Mouse (Mus musculus) testis, postnatal 10 days (tissue): ENCODE results near the gene Itm2a.

Experiments
- DNase-seq: peaks from one replicate; pipeline ENCODE4 v3.0.0; 2021; ENCODE audit warnings: low spot score

The Itm2a gene

DNA sequence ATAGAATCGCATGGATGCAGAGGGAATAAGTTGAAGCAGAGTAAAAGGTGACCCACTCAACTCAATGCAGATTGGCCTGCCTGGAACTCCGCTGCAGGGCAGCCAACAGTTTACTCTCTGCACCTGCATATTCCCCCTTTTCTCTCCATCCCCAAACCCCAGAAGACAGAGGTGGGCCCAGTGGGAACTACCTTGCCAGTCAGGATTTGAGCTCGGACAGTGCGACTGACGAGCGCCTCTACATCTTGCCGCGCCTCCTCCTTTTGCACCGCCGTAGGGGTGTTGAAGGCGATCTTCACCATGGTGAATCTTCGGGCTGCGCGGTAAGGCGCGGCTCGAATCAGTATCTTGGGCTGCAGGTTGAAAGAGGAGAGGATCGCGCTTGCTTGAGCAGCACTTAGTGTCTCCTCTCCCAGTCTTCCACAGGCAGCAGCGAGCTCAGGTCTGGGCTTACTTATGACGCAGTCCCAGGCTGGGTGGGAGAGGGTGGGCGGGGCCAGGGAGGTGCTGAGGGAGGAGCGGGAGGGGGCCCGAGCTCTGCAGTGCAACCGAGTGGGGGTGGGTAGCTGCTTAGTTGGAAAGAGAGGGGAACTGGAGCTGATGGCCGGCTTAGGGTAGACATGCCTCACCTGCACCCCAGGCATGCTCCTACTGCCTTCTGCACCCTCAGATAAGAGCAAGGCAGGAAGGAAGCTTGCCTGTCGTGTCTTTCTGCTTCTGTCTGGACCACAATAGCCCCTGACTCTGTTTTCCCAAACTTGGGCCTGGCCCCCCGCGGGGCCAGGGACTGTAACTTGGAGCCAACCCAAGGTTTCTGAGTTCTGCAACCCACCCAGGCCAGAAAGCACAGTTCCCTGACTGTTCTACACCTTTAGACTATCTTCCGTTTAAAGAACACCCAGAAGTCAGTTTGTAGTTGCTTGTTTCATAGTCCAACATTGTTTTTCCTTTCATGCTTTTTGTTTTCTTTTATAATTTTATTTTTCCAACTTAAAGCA, at the start of gene Itm2a:
TSS of gene Itm2a (minus strand) at position 462 of the 998 bp plus-strand sequence.
- DNase-seq: peak; percentile 44

DNA sequence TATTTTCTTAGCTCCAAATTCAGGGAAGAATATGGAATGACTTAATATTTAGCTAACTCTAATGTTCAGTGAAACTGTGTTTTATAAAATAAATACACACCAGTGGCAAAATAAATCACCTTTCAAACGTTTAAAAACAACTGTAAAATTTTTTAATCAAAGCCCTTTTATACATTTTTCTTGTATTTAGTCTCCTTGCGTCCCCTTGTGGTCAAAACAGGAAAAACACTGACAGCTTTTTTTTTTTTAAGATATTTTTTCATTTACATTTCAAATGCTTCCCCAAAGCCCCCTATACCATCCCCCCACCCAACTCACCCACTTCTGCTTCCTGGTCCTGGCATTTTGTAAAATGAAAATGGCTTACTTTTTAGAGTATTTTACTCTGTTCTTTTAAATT, 32.7 kb upstream of the Itm2a start:
- no peak for DNase-seq

DNA sequence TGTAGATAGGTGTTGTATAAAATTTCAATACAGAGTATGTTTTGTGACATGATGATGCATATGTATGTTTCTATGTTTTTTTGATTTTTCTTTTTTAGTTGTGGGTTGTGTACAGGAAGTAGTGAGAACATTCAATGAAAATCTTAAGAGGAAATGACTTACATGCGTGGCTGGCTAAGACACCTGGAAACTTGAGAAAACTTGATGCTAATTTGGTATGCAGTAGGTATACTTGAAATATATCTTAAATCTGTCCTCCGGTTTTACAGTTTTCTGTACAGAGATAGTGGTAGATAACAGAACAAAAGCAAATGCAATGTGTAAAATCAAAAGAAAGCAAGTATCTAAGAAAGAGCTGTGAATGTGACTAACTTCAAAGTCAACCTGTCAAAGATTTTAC, 18.1 kb upstream of the Itm2a start:
- no peak for DNase-seq

DNA sequence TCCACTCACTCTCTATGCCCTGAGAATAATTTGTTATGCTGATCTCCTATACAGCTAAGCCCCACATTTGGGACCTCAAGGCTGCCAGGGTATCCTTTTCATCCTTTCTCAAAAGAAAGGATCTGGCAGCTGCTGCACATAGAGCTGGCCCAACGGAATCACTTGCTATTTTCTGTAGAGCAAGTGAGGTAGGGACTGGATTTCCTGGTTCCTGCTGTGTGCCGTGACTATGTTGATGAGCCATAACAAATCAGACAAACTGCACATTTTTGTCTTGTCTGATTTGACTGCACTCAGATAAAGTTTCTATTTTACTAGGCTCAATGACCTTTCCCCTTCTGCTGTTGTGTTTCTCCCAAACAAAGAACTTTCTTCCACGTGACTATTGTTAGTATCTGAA, 14.2 kb upstream of the Itm2a start:
- DNase-seq: no peak

DNA sequence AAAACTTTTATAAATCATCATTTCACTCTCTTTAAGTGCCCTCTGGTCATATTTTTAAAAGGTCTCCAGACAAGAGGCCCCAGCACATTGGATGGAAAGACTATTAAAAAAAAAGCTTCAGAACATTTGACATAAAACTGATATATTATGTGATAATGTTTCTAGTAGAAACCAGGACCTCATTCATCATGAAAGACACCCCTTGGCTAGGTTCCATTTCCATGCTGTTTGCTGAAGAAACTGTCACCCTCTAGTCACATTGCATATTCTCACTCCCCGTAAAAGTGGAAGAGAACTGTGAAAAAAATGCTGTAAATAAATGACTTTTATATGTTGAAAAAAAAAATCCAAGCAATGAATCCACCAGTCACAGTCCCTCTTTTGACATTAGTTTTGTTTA, 12.8 kb upstream of the Itm2a start:
- no peak for DNase-seq

DNA sequence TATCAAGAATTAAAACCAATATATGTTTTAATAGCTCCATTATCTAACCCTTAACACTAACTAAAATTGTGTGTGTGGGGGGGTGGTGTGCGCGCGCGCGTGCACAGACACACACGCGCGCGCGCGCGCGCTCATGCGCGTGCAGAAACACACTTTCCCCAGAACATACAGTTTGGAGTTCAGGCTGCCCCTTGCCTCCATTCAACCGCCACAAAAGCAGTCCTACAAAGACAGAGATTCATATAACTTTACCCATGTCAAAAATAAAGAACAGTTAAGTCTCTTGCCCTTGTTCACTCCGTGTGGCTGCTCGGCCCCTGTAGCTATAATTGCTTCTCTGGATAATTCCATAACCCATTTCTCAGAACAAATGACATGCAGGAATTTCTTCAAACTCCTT, 695 bp downstream of the Itm2a start:
- peak; percentile 45 for DNase-seq

DNA sequence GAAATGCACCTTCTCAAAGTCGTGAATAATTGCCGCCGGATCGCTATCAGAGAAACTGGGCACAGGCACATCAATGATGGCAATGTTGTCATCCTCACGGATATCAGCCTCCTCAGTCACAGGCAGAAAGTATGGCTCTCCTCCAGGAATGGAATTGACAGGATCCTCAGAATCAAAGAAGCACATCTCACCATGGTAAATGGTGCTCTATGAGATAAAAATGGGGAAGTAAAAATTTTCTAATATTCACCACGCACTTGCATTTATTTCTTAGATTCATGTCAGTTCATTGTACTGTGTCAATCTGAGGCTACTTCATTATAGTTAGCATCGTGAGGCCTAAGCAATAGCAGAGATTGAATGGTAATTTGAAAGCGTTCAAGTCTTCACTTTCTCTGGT, 4.1 kb downstream of the Itm2a start:
- DNase-seq: no peak

DNA sequence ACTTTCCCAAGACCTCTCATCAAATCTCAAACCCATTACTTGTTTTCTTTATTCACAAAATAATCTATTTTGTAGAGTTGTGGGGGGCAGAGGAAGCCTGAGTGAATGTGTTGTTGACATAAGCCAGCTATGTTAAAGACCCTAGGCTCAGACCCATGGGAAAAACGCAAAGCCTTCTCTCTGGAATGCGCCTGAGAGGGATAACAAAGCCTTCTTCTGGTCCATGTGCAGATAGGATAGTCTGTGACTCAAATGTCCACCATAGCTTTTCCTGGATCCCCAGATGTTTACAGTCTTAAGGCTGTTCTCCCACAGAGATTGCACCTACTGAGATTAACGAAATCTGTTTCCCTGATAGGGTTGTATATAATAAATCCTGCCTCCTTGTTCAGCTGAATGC, 9.9 kb downstream of the Itm2a start:
- DNase-seq: no peak

DNA sequence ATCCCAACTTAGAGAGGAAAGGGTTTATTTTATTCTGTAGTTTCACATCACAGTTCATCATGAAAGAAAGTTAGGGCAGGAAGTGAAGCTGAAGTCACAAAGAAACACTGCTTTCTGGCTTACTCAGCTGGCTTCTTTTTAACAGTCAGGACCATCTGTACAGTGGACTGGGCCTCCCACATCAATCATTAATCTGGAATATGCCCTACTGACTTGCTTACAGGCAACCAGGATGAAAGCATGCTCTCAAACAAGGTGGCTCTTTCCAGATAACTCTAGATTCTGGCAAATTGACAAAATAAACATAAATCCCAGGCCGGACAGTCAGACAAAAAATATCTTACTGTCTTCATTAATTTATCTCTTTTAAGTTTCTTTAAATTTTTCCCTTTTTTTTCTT, 27.8 kb downstream of the Itm2a start:
- DNase-seq: no peak
